Mouse (Mus musculus): ENCODE results near the gene Commd6. TPM values are rescaled to one million over a fixed set of nuclear protein-coding genes. Genes with fewer than 3 reads are reported as not detected.

Commd6 gene
- polyA plus RNA-seq, 1 experiment = 34.9 TPM

DNA sequence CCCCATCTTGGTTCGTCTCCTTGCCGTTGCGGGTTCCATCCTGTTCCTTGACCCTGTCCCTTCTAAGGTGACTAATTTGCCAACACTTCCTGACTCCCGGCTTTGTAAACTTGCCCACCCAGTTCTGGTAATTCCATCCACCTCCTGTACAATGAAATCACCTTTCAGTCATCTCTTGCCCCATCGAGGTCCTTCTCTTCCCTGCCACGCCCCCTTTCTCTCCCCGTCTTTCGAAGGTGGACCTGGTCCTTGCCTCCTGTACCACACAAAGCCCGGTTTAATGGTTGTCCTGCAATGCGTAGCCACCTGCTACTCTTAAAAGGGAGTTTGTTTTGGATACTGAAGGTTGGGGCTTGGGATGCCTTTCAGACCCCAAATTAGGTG is 14.0 kb upstream of the Commd6 start:
- H3K4me1 ChIP-seq (ENCODE audit: control insufficient read depth, insufficient read depth, low read length) = no peaks in the 10 kb centered on the region; the same call in 1 of the 2 replicates
- H3K4me3 ChIP-seq (ENCODE audit: insufficient read depth, low read length) = peak overlapping the region; percentile 84
- no peak overlapping the region for H3K27ac ChIP-seq (ENCODE audit: insufficient read depth, low read length)
- TF ChIP-seq CTCF (IDR thresholded peaks at IDR 0.05; ENCODE audit: borderline replicate concordance, insufficient read depth, low read length) = no peak
- TF ChIP-seq POLR2A (IDR thresholded peaks at IDR 0.05; ENCODE audit: low read depth, low read length) = no peak

GRCm38 (mm10) chr14:101653581-101654525 is 13.4 kb upstream of the Commd6 start, which contains the start of gene Uchl3:
Gene Uchl3 (plus strand): TSS chr14:101653967.
- H3K4me1 ChIP-seq (ENCODE audit: control insufficient read depth, insufficient read depth, low read length) = no peaks in the 10 kb centered on the region; the same call in 1 of the 2 replicates
- H3K27ac ChIP-seq (ENCODE audit: insufficient read depth, low read length) = 0 out of 2 replicates have a peak within 1 kb of the TSS, but pooled peaks have one; percentile 15
- H3K4me3 ChIP-seq (ENCODE audit: insufficient read depth, low read length) = peak within 1 kb of the TSS; percentile 84
- peak; percentile 71; the same call in 1 of the 2 replicates for TF ChIP-seq CTCF (IDR thresholded peaks at IDR 0.05; ENCODE audit: borderline replicate concordance, insufficient read depth, low read length)
- peak; percentile 55 for TF ChIP-seq POLR2A (IDR thresholded peaks at IDR 0.05; ENCODE audit: low read depth, low read length)

GRCm38 (mm10) chr14:101652571-101652970 is 12.1 kb upstream of the Commd6 start:
- Histone ChIP-seq H3K4me1 (ENCODE audit: control insufficient read depth, insufficient read depth, low read length) (no peaks in the 10 kb centered on the region; the same call in 1 of the 2 replicates), H3K27ac (ENCODE audit: insufficient read depth, low read length) (no peak overlapping the region), H3K4me3 (ENCODE audit: insufficient read depth, low read length) (no peak overlapping the region)
- TF ChIP-seq POLR2A (IDR thresholded peaks at IDR 0.05; ENCODE audit: low read depth, low read length) (no peak), CTCF (IDR thresholded peaks at IDR 0.05; ENCODE audit: borderline replicate concordance, insufficient read depth, low read length) (no peak)

- Histone ChIP-seq H3K27ac (ENCODE audit: insufficient read depth, low read length) (no peak overlapping the region), H3K4me1 (ENCODE audit: control insufficient read depth, insufficient read depth, low read length) (no peaks in the 10 kb centered on the region), H3K4me3 (ENCODE audit: insufficient read depth, low read length) (no peak overlapping the region)
- TF ChIP-seq POLR2A (IDR thresholded peaks at IDR 0.05; ENCODE audit: low read depth, low read length) (no peak), CTCF (IDR thresholded peaks at IDR 0.05; ENCODE audit: borderline replicate concordance, insufficient read depth, low read length) (no peak)
Measured at GRCm38 (mm10) chr14:101650551-101650950, 10.1 kb upstream of the Commd6 start.

GRCm38 (mm10) chr14:101644948-101645347 is 4.5 kb upstream of the Commd6 start:
- Histone ChIP-seq H3K4me1 (ENCODE audit: control insufficient read depth, insufficient read depth, low read length) (no peaks in the 10 kb centered on the region), H3K4me3 (ENCODE audit: insufficient read depth, low read length) (no peak overlapping the region), H3K27ac (ENCODE audit: insufficient read depth, low read length) (no peak overlapping the region)
- TF ChIP-seq POLR2A (IDR thresholded peaks at IDR 0.05; ENCODE audit: low read depth, low read length) = no peak
- no peak for TF ChIP-seq CTCF (IDR thresholded peaks at IDR 0.05; ENCODE audit: borderline replicate concordance, insufficient read depth, low read length)

DNA sequence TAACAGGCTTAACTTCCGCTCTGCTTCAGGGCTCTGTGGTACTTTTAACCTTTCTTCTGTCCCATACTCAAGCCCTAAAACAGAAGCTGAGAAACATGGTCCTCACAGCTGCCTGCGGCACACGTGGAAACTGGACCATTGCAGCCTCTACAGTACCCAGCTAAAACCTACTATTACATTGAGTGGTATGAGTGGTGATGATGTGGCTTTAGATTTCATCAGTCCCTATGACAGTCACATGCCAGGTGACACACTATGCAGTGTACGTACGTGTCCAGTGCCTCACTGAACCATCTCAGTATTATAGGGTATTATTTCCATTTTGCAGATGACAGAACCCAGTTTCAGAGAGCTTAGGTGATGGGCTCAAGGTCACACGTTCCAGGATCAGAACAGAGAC is 3.1 kb downstream of the Commd6 start:
- TF ChIP-seq CTCF (IDR thresholded peaks at IDR 0.05; ENCODE audit: borderline replicate concordance, insufficient read depth, low read length) (no peak), POLR2A (IDR thresholded peaks at IDR 0.05; ENCODE audit: low read depth, low read length) (no peak)
- no peak overlapping the region for H3K4me3 ChIP-seq (ENCODE audit: insufficient read depth, low read length)
- H3K4me1 ChIP-seq (ENCODE audit: control insufficient read depth, insufficient read depth, low read length) = peaks cover 2% of the 10 kb centered on the region; the same call in 1 of the 2 replicates
- no peak overlapping the region for H3K27ac ChIP-seq (ENCODE audit: insufficient read depth, low read length)

DNA sequence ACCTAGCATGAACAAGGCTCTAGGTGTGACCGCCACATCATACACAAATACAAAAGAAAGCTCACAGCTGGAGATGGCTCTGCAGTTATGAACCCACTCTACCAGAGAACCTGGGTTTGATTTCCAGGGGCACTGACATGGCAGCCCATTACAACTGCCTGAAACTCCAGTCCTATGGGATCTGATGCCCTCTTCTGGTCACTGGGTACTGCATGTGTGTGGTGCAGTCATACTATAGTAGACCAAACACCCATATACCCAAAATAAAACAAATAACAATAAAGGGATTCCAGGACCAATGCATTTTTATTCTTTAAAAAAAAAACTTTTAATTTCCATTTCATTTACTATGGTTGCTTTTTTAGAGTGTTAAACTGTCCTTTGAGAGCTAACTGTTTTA is 4.7 kb downstream of the Commd6 start:
- H3K4me3 ChIP-seq (ENCODE audit: insufficient read depth, low read length) = no peak overlapping the region
- no peak overlapping the region for H3K27ac ChIP-seq (ENCODE audit: insufficient read depth, low read length)
- TF ChIP-seq POLR2A (IDR thresholded peaks at IDR 0.05; ENCODE audit: low read depth, low read length) (no peak), CTCF (IDR thresholded peaks at IDR 0.05; ENCODE audit: borderline replicate concordance, insufficient read depth, low read length) (no peak)
- H3K4me1 ChIP-seq (ENCODE audit: control insufficient read depth, insufficient read depth, low read length) = peaks cover 2% of the 10 kb centered on the region; the same call in 1 of the 2 replicates

DNA sequence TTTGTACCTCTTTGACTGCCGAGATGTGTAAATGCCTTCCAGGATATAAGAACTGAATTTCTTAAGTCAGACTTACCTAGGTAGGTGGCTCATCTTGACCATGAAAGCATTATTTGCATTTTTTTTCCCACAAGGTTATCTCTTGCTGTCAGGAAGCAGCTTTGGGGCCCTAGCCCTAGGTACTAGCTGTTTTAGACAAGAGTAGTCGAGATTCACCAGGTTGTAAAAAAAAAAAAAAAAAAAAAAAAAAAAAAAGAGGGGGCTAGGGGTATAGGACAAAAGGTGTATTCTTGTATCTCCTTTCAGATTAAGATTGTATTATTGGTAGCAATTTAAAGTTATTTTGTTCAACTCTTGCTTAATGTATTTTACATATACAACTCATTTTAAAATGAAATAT is 9.9 kb downstream of the Commd6 start:
- Histone ChIP-seq H3K4me1 (ENCODE audit: control insufficient read depth, insufficient read depth, low read length) (no peaks in the 10 kb centered on the region), H3K4me3 (ENCODE audit: insufficient read depth, low read length) (no peak overlapping the region), H3K27ac (ENCODE audit: insufficient read depth, low read length) (no peak overlapping the region)
- TF ChIP-seq POLR2A (IDR thresholded peaks at IDR 0.05; ENCODE audit: low read depth, low read length) (no peak), CTCF (IDR thresholded peaks at IDR 0.05; ENCODE audit: borderline replicate concordance, insufficient read depth, low read length) (no peak)

DNA sequence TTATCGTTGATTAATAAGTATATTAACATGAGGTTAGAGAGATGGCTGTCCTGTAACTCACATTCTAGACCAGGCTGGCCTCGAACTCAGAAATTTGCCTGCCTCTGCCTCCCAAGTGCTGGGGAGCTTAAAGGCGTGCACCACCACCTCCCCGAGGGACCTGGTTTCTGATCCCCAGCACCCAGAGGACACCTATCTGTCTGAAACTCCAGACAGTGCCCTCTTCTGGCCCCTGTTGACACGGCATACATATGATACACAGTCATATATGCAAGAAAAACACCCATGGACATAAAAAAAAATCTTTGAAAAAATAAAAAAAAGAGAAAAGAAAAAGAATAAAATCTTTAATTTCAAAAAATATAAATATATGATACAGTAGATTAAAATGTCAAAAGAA is 22.8 kb downstream of the Commd6 start:
- no peaks in the 10 kb centered on the region for H3K4me1 ChIP-seq (ENCODE audit: control insufficient read depth, insufficient read depth, low read length)
- TF ChIP-seq CTCF (IDR thresholded peaks at IDR 0.05; ENCODE audit: borderline replicate concordance, insufficient read depth, low read length) (no peak), POLR2A (IDR thresholded peaks at IDR 0.05; ENCODE audit: low read depth, low read length) (no peak)
- no peak overlapping the region for H3K4me3 ChIP-seq (ENCODE audit: insufficient read depth, low read length)
- H3K27ac ChIP-seq (ENCODE audit: insufficient read depth, low read length) = no peak overlapping the region

GRCm38 (mm10) chr14:101616178-101616577 is 24.3 kb downstream of the Commd6 start:
- no peak overlapping the region for H3K27ac ChIP-seq (ENCODE audit: insufficient read depth, low read length)
- H3K4me3 ChIP-seq (ENCODE audit: insufficient read depth, low read length) = no peak overlapping the region
- no peak for TF ChIP-seq CTCF (IDR thresholded peaks at IDR 0.05; ENCODE audit: borderline replicate concordance, insufficient read depth, low read length)
- H3K4me1 ChIP-seq (ENCODE audit: control insufficient read depth, insufficient read depth, low read length) = no peaks in the 10 kb centered on the region
